Mouse (Mus musculus) embryonic fibroblast, embryonic 13.5 days (primary cell): ENCODE measurements around the gene Plxna2.

Experiments
- CTCF ChIP-seq: IDR thresholded peaks from 2 replicates; pipeline ENCODE4 v1.5.1; 2011; ENCODE audit warnings: mild to moderate bottlenecking, control low read depth, low read length, moderate library complexity, borderline replicate concordance; ENCODE audit not compliant: insufficient read depth
- POLR2A ChIP-seq: IDR thresholded peaks from 2 replicates; pipeline ENCODE4 v1.6.1; 2011; ENCODE audit warnings: low read depth, mild to moderate bottlenecking, control low read depth, low read length, moderate library complexity

DNA sequence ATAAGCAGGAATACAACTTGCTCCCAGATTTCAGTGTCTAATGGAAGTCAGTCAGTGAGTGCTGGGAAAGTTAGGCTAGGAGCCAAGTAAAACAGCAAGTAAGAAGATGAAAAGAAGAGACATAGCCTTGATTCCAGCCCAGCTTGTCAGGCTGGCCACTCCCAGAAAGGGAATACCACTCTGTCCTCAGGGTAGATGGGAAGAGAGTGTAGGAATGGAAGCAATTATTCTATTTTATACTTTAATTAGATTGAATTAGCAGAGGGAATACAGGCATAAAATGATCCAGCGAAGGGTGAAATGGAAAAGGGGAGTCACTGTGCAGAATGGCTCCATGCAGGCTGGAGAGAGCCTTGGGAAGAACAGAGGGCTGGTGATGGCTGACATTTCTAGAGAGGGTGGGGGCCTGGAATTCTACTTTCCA is 99.4 kb downstream of the Plxna2 start:
- no peak for TF ChIP-seq CTCF
- no peak for TF ChIP-seq POLR2A
